Mouse (Mus musculus): ENCODE results near the gene H1f0. TPM values are rescaled to one million over a fixed set of nuclear protein-coding genes. Genes with fewer than 3 reads are reported as not detected.
"Not testable (repeated sequence)": the region's sequence is repeated elsewhere in the genome, so short reads cannot be mapped to it uniquely, and the experiment has no call there.

Gene H1f0
- polyA plus RNA-seq, 1 experiment from 2014 or later, result 470 TPM

GRCm38 (mm10) chr15:79027291-79028205 lies 702 bp upstream of the H1f0 start:
- WGBS, result 5% methylated on average over 44 of the region's 46 CpGs
- ATAC-seq (replicated peaks), result 0 out of 2 replicates have a peak, but pooled peaks have one; percentile 11
- H3K4me2 ChIP-seq (replicated peaks), result peak overlapping the region; percentile 96
- no peaks in the 10 kb centered on the region for H3K36me3 ChIP-seq
- peak overlapping the region; percentile 94 for H3K27ac ChIP-seq (replicated peaks)
- no peaks in the 10 kb centered on the region for H3K9me3 ChIP-seq
- peaks cover 52% of the 10 kb centered on the region for H3K4me1 ChIP-seq
- no peaks in the 10 kb centered on the region for H3K27me3 ChIP-seq
- H3K9ac ChIP-seq (replicated peaks), result peak overlapping the region; percentile 83
- H3K4me3 ChIP-seq, result peak overlapping the region; percentile 83

GRCm38 (mm10) chr15:79028823-79029484 lies 704 bp downstream of the H1f0 start:
- peak overlapping the region; percentile 94 for H3K27ac ChIP-seq (replicated peaks)
- H3K27me3 ChIP-seq, result no peaks in the 10 kb centered on the region
- peaks cover 54% of the 10 kb centered on the region for H3K4me1 ChIP-seq
- H3K36me3 ChIP-seq, result no peaks in the 10 kb centered on the region
- peak overlapping the region; percentile 83 for H3K4me3 ChIP-seq
- H3K9ac ChIP-seq (replicated peaks), result peak overlapping the region; percentile 83
- ATAC-seq (replicated peaks), result 0 out of 2 replicates have a peak, but pooled peaks have one; percentile 1
- no peaks in the 10 kb centered on the region for H3K9me3 ChIP-seq
- peak overlapping the region; percentile 96 for H3K4me2 ChIP-seq (replicated peaks)
- 24% methylated on average over 16 of the region's 16 CpGs for WGBS

GRCm38 (mm10) chr15:79029519-79030241 lies 1.4 kb downstream of the H1f0 start:
- Histone ChIP-seq H3K4me2 (replicated peaks) (peak overlapping the region; percentile 96), H3K4me1 (peaks cover 54% of the 10 kb centered on the region), H3K9me3 (no peaks in the 10 kb centered on the region), H3K36me3 (no peaks in the 10 kb centered on the region), H3K9ac (replicated peaks) (peak overlapping the region; percentile 83), H3K27me3 (no peaks in the 10 kb centered on the region), H3K4me3 (peak overlapping the region; percentile 83), H3K27ac (replicated peaks) (peak overlapping the region; percentile 94)
- ATAC-seq (replicated peaks), result no peak
- 4% methylated on average over 11 of the region's 11 CpGs for WGBS

GRCm38 (mm10) chr15:79030551-79031435 lies 2.5 kb downstream of the H1f0 start:
- H3K36me3 ChIP-seq, result no peaks in the 10 kb centered on the region
- peak overlapping the region; percentile 83 for H3K4me3 ChIP-seq
- peak overlapping the region; percentile 83 for H3K9ac ChIP-seq (replicated peaks)
- H3K27me3 ChIP-seq, result no peaks in the 10 kb centered on the region
- no peaks in the 10 kb centered on the region for H3K9me3 ChIP-seq
- under 1% methylated on average over 52 of the region's 52 CpGs for WGBS
- peak; percentile 82 for ATAC-seq (replicated peaks)
- peak overlapping the region; percentile 96 for H3K4me2 ChIP-seq (replicated peaks)
- peak overlapping the region; percentile 94 for H3K27ac ChIP-seq (replicated peaks)
- H3K4me1 ChIP-seq, result peaks cover 48% of the 10 kb centered on the region

GRCm38 (mm10) chr15:79031908-79032307 lies 3.7 kb downstream of the H1f0 start:
- not testable (repeated sequence) for H3K27me3 ChIP-seq; H3K4me2 ChIP-seq (replicated peaks); H3K27ac ChIP-seq (replicated peaks); H3K9ac ChIP-seq (replicated peaks); ATAC-seq (replicated peaks); H3K4me3 ChIP-seq; H3K9me3 ChIP-seq; H3K36me3 ChIP-seq
- WGBS, result 87% methylated on average over 5 of the region's 5 CpGs
- peaks cover 40% of the 10 kb centered on the region for H3K4me1 ChIP-seq

- H3K9ac ChIP-seq (replicated peaks), result no peak overlapping the region
- ATAC-seq (replicated peaks), result no peak
- no peaks in the 10 kb centered on the region for H3K9me3 ChIP-seq
- 15% methylated on average over 14 of the region's 14 CpGs for WGBS
- 0 out of 2 replicates have a peak, but pooled peaks cover 5% of the 10 kb centered on the region for H3K36me3 ChIP-seq
- H3K27me3 ChIP-seq, result peaks cover 29% of the 10 kb centered on the region
- no peak overlapping the region for H3K4me2 ChIP-seq (replicated peaks)
- peaks cover 16% of the 10 kb centered on the region for H3K4me1 ChIP-seq
- H3K4me3 ChIP-seq, result no peak overlapping the region
- no peak overlapping the region for H3K27ac ChIP-seq (replicated peaks)
Observed at GRCm38 (mm10) chr15:79037913-79038328, 9.7 kb downstream of the H1f0 start.

- Histone ChIP-seq H3K9ac (replicated peaks) (no peak overlapping the region), H3K4me3 (no peak overlapping the region), H3K4me2 (replicated peaks) (no peak overlapping the region), H3K27me3 (peaks cover 33% of the 10 kb centered on the region), H3K4me1 (peaks cover 20% of the 10 kb centered on the region), H3K9me3 (no peaks in the 10 kb centered on the region), H3K27ac (replicated peaks) (no peak overlapping the region), H3K36me3 (0 out of 2 replicates have a peak, but pooled peaks cover 5% of the 10 kb centered on the region)
- no peak for ATAC-seq (replicated peaks)
- 73% methylated on average over 10 of the region's 10 CpGs for WGBS
Observed at GRCm38 (mm10) chr15:79038331-79038730, 10.1 kb downstream of the H1f0 start.

GRCm38 (mm10) chr15:79038853-79039252 lies 10.6 kb downstream of the H1f0 start:
- H3K9me3 ChIP-seq, result no peaks in the 10 kb centered on the region
- peaks cover 20% of the 10 kb centered on the region for H3K4me1 ChIP-seq
- H3K27me3 ChIP-seq, result peaks cover 38% of the 10 kb centered on the region
- peak; percentile 47 for ATAC-seq (replicated peaks)
- no peak overlapping the region for H3K27ac ChIP-seq (replicated peaks)
- no peak overlapping the region for H3K9ac ChIP-seq (replicated peaks)
- H3K4me3 ChIP-seq, result no peak overlapping the region
- 20% methylated on average over 7 of the region's 7 CpGs for WGBS
- H3K4me2 ChIP-seq (replicated peaks), result no peak overlapping the region
- H3K36me3 ChIP-seq, result 0 out of 2 replicates have a peak, but pooled peaks cover 5% of the 10 kb centered on the region

- Histone ChIP-seq H3K36me3 (0 out of 2 replicates have a peak, but pooled peaks cover 5% of the 10 kb centered on the region), H3K9ac (replicated peaks) (no peak overlapping the region), H3K4me2 (replicated peaks) (peak overlapping the region; percentile 29), H3K4me3 (peak overlapping the region; percentile 10; the same call in 1 of the 2 replicates), H3K4me1 (peaks cover 20% of the 10 kb centered on the region), H3K27me3 (peaks cover 54% of the 10 kb centered on the region), H3K9me3 (no peaks in the 10 kb centered on the region), H3K27ac (replicated peaks) (no peak overlapping the region)
- WGBS, result 23% methylated on average over 24 of the region's 24 CpGs
- ATAC-seq (replicated peaks), result no peak
Observed at GRCm38 (mm10) chr15:79040501-79041416, 12.5 kb downstream of the H1f0 start.

GRCm38 (mm10) chr15:79041585-79041984 lies 13.3 kb downstream of the H1f0 start, which contains the start of gene Galr3:
Galr3 (plus strand) TSS chr15:79041885.
- Histone ChIP-seq H3K27ac (replicated peaks) (no peak within 1 kb of the TSS), H3K36me3 (0 out of 2 replicates have a peak, but pooled peaks cover 1% of the 10 kb centered on the region), H3K4me3 (peak within 1 kb of the TSS; percentile 51), H3K4me1 (peaks cover 20% of the 10 kb centered on the region), H3K4me2 (replicated peaks) (peak within 1 kb of the TSS; percentile 71), H3K9ac (replicated peaks) (peak within 1 kb of the TSS; percentile 33), H3K27me3 (peaks cover 54% of the 10 kb centered on the region), H3K9me3 (no peaks in the 10 kb centered on the region)
- 71% methylated on average over 6 of the region's 6 CpGs for WGBS
- no peak for ATAC-seq (replicated peaks)

Data from forebrain, embryonic 15.5 days (tissue).